Mouse (Mus musculus) myocyte (in vitro differentiated cells): ENCODE results near the gene Treml1.

ENCODE experiments used
- TCF12 ChIP-seq: IDR thresholded peaks from one replicate; pipeline ENCODE4 v1.6.1; 2011; ENCODE audit warnings: mild to moderate bottlenecking, control low read depth; ENCODE audit not compliant: poor library complexity, insufficient read depth, severe bottlenecking
- TCF3 ChIP-seq: IDR thresholded peaks from one replicate; pipeline ENCODE4 v1.6.1; 2011; ENCODE audit warnings: low read depth, control low read depth; ENCODE audit not compliant: insufficient read length

- TF ChIP-seq TCF3 = no peak
- no peak for TF ChIP-seq TCF12
These were observed 42.0 kb downstream of the Treml1 start for GRCm38 (mm10) chr17:48401710-48402109.
